Mouse (Mus musculus) brain, embryonic 18.5 days (tissue): ENCODE measurements around the gene Amotl1.

Experiments
- DNase-seq: peaks from one replicate; pipeline ENCODE4 v3.0.0-alpha.2; 2012; ENCODE audit warnings: low read depth, low spot score

Amotl1 gene

GRCm38 (mm10) chr9:14641310-14642067 is 3.4 kb downstream of the Amotl1 start:
- no peak for DNase-seq

GRCm38 (mm10) chr9:14636244-14636643 is 8.6 kb downstream of the Amotl1 start:
- no peak for DNase-seq

- no peak for DNase-seq
Measured at GRCm38 (mm10) chr9:14635551-14635950, 9.3 kb downstream of the Amotl1 start.

GRCm38 (mm10) chr9:14634155-14634554 is 10.7 kb downstream of the Amotl1 start:
- DNase-seq: no peak

- no peak for DNase-seq
Measured at GRCm38 (mm10) chr9:14632365-14633163, 12.3 kb downstream of the Amotl1 start.

GRCm38 (mm10) chr9:14631729-14632128 is 13.1 kb downstream of the Amotl1 start:
- no peak for DNase-seq

GRCm38 (mm10) chr9:14627525-14627924 is 17.3 kb downstream of the Amotl1 start:
- DNase-seq: no peak

GRCm38 (mm10) chr9:14625961-14626360 is 18.9 kb downstream of the Amotl1 start:
- no peak for DNase-seq

GRCm38 (mm10) chr9:14625024-14625423 is 19.8 kb downstream of the Amotl1 start:
- DNase-seq: no peak

- DNase-seq: no peak
Measured at GRCm38 (mm10) chr9:14623928-14624327, 20.9 kb downstream of the Amotl1 start.

- DNase-seq: no peak
Measured at GRCm38 (mm10) chr9:14623250-14623649, 21.6 kb downstream of the Amotl1 start.

- no peak for DNase-seq
Measured at GRCm38 (mm10) chr9:14622848-14623247, 22.0 kb downstream of the Amotl1 start.

- DNase-seq: no peak
Measured at GRCm38 (mm10) chr9:14620107-14620506, 24.7 kb downstream of the Amotl1 start.

GRCm38 (mm10) chr9:14614931-14615880 is 29.6 kb downstream of the Amotl1 start:
- no peak for DNase-seq

- DNase-seq: no peak
Measured at GRCm38 (mm10) chr9:14614205-14614930, 30.5 kb downstream of the Amotl1 start.

GRCm38 (mm10) chr9:14613308-14614204 is 31.3 kb downstream of the Amotl1 start:
- DNase-seq: no peak

GRCm38 (mm10) chr9:14612588-14612987 is 32.3 kb downstream of the Amotl1 start:
- no peak for DNase-seq

GRCm38 (mm10) chr9:14608521-14608920 is 36.3 kb downstream of the Amotl1 start:
- DNase-seq: no peak

GRCm38 (mm10) chr9:14607464-14607863 is 37.4 kb downstream of the Amotl1 start:
- DNase-seq: no peak

- DNase-seq: no peak
Measured at GRCm38 (mm10) chr9:14605992-14606391, 38.9 kb downstream of the Amotl1 start.
